Mouse (Mus musculus) erythroblast, adult 5-6 weeks (primary cell): ENCODE data around the gene Slc39a13. TPM values are rescaled to one million over a fixed set of nuclear protein-coding genes. Genes with fewer than 3 reads are reported as not detected.
"Not testable (repeated sequence)": the region's sequence is repeated elsewhere in the genome, so short reads cannot be mapped to it uniquely, and the experiment has no call there.

Experiments
- ATAC-seq: replicated peaks from 2 replicates; pipeline ENCODE4 v1.8.0; 2016; ENCODE audit warnings: moderate number of reproducible peaks, mild to moderate bottlenecking, moderate TSS enrichment, inconsistent platforms; ENCODE audit not compliant: poor library complexity, low FRiP score, severe bottlenecking
- total RNA-seq, 2 experiments: library from RNA; stranded (forward) in 1 of 2; stranded (reverse) in 1 of 2; fragments of 150-400 nt in 1 of 2; fragments of 200-764, 138-1000 nt in 1 of 2; gene quantifications; 2 replicates each; pipeline versions ENCODE4 v1.2.3 to v1.2.4; 2015 to 2017; ENCODE audit warnings: low replicate concordance in 2 of 2

Gene Slc39a13
- total RNA-seq, 2 experiments from 2014 or later: 4.2 TPM; not detected in 1

GRCm38 (mm10) chr2:91042651-91043398, 27.4 kb downstream of the Slc39a13 start:
- no peak for ATAC-seq

DNA sequence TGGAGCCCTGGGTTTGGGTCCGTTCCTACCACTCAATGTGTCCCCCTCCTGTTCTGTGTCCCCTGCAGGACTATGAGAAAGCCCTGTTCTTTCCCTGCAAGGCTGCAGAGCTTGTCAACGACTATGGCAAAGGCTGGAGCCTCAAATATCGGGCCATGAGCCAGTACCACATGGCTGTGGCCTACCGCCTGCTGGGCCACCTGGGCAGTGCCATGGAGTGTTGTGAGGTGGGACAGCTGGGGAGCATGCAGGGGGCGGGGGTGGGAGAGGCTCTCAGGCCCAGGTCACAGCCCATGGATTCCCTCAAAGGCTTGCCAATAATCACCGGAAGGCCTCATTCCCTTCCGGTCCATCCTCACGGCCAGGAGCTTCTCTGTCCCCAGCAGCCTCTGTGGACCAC, 28.4 kb downstream of the Slc39a13 start:
- ATAC-seq: no peak

DNA sequence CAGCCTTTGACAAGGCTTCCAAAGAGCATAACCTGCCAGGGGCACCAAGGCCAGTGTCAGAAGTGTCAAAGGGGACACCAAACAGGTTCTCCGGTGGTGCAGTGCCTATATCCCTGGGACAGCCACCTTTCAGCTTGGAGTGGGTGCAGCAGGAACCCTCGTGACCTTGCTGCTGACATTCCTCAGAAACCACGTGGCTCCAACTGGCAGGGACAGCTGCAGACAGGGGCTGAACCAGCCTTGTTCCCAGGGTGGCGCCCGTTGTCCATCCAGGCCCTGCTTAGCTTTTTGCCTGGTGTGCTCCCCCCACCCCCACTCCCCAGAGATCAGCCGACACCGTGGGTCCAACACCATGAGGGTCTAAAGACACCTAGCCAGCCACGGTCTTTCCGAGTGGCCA, 34.8 kb downstream of the Slc39a13 start, which contains the start of gene Rapsn:
TSS of gene Rapsn (plus strand) at position 236 of the 400 bp plus-strand sequence.
- ATAC-seq: no peak

- ATAC-seq: no peak
Measured at GRCm38 (mm10) chr2:91033000-91033399, 37.2 kb downstream of the Slc39a13 start.

DNA sequence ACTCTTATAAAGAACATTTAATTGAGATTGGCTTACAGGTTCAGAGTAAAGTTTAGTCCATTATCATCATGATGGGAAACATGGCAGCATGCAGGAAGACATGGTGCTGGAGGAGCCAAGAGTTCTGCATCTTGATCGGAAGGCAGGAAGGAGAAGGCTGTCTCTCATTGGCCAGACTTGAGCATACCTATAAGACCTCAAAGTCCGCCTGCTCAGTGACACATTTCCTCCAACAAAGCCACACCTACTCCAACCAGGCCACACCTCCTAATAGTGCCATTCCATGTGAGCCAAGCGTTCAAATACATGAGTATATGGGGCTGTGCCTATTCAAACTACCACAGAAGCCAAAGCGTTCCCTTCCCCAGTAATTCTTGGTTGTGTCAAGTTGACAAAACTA, 39.0 kb downstream of the Slc39a13 start:
- no peak for ATAC-seq

DNA sequence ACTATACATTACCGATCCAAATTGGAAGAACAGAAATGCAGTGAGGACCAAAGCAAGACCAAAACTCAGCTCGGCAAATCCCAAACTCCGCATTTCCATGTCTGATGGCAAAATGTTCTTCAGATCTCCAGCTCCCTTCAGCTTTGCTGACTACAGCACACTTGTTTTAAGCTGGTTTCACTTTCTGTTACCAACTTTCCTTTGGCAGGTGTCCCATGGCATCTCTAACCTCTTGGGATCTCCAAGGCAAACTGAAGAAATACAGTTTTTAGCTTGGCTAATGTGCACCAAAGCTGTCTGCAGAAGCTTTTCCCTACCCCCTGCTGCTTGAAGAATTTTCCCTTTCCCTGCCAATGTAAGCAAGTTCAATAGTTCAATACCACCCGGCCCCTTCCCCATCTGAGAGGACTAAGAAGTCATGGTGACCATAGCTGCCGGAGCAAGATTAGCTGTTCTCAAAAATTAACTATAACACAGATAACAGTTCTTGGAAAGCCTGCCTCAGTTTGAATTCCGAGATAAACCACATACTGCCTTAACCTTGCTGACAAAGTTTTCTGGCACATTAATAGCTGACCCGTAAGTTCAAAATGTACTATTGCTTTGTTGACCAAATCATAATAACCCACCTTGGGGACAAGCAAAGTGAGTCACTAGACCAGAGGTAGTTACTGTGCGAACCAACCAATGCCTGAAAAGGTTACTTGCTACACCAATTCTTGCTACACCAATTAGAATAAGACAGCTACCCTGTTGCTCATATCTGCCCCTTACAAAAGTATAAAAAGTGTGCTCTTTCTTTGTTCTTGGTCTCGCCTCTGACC, 42.6 kb downstream of the Slc39a13 start:
- peak; percentile 42; the same call in 1 of the 2 replicates for ATAC-seq

DNA sequence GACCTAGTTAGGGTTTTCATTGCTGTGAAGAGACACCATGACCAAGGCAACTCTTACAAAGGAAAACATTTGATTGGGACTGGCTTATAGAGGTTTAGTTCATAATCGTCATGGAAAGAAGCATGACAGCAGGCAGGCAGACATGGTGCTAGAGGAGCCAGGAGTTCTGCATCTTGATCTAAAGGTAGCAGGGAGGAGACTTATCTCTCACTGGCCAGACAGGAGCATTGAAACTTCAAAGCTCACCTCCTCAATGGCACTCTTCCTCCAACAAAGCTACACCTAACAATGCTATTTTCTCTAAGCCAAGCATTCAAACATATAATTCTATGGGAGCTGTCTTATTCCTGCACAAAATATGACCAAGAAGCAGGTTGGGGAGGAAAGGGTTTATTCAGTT, 43.7 kb downstream of the Slc39a13 start:
- ATAC-seq: peak; percentile 76

GRCm38 (mm10) chr2:91025081-91025516, 45.1 kb downstream of the Slc39a13 start:
- ATAC-seq: no peak

DNA sequence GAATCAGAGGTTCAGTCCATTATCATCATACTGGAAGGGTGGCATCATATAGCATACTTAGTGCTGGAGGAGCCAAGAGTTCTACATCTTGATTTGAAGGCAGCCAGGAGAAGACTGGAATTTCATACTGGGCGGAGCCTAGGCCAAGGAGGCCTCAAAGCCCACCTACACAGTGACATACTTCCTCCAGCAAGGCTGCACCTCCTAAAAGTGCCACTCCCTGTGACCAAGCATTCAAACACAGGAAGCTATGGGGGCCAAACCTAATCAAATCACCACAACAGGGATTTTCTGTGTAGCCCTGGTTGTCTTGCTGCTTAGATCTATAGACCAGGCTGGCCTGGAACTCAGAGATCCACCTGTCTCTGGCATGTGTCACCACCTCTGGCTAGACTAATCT, 46.3 kb downstream of the Slc39a13 start:
- ATAC-seq: no peak

DNA sequence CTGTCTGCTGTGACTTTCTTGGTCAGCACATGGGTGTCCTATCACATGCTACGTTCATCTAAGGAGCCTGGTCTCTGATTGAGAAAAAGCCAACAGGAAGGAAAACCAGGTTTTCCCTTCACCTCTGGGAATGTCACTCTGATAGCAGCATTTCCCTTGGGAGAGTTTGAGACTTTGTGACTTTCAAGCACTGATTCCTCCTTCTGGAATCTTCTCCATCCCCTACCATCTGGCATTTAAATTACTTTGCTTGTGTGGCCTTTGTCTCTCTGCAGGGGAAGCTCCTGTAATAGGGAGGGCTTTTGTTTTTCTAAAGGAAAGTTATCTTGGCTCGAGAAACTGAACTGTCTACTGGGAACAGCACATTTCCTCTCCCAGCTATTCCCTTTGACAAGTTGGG, 47.1 kb downstream of the Slc39a13 start:
- ATAC-seq: no peak

- not testable (repeated sequence) for ATAC-seq
Measured at GRCm38 (mm10) chr2:91022266-91022665, 48.0 kb downstream of the Slc39a13 start.

DNA sequence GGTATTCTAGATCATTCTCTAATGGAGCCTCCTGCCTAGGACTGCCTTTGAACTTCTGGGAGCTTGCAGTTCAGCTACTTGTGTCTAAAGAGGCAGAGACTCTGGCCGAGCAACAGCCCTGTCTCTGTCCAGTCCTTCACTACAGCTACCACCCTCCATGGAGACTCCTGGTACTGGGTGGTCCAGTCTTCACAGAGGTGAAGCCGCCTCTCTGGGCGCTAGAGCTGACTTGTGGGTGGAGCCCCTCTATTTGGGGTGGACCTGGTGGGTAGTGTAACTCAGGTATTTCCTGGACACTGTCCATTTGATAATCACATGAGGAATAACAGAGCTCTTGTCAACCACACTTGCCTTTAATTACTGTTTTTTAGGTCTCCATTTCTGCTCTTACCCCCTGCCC, 50.3 kb downstream of the Slc39a13 start:
- ATAC-seq: no peak

GRCm38 (mm10) chr2:91018061-91018788, 52.0 kb downstream of the Slc39a13 start:
- ATAC-seq: no peak

DNA sequence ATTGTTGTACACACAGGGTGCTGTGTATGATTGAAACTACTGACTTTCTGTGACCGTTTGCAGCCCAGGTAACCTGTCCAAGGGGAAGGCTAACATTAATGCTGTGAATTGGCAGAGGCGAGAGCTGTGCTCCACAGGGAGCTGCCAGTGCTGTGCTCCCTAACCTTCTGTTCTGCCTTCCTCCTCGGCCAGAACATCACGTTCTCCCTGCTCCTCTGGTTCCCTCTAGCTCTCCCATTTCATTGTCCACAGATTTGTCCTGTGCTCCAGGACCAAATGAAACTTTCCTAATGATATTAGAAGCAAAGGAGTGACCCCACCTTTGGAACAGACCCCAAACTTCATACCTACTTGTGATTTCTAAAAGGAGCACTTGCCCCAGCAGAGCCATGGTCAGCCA, 54.8 kb downstream of the Slc39a13 start:
- no peak for ATAC-seq

DNA sequence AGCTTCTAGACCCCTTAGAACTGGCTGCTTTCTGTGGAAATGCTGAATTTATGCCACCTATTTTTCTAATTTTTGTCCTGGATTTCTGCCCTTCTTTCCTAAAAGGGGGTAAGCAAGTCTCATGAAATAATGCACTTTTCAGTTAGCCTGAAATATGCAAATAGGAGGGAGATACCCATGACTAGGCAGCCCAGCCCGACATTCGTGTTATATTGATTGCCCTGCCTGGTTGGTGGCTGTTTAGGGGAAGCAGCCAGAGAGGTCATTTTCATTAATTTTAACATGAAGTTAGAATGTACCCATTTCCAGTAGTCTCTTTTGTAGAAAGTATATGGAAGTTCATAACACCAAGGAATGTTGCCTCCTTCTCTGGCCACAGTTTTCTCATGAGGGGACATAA, 56.3 kb downstream of the Slc39a13 start:
- no peak for ATAC-seq

Other genes with a start within 250 kb of the Slc39a13 start
- 61.7 and 91.3 TPM in 2 replicates for gene Mtch2, start 223.3 kb downstream of the Slc39a13 start, total RNA-seq (2015; ENCODE audit: low replicate concordance)
- 37.2 and 37.7 TPM in 2 replicates for gene Mtch2, start 223.3 kb downstream of the Slc39a13 start, total RNA-seq (2017; ENCODE audit: low replicate concordance)
- not detected in 2 replicates for gene C1qtnf4, start 184.6 kb downstream of the Slc39a13 start, total RNA-seq (2015; ENCODE audit: low replicate concordance)
- gene C1qtnf4, start 184.6 kb downstream of the Slc39a13 start, total RNA-seq (2017; ENCODE audit: low replicate concordance): not detected in 2 replicates
- 1.7 and 5.8 TPM in 2 replicates for gene Kbtbd4, start 165.7 kb downstream of the Slc39a13 start, total RNA-seq (2015; ENCODE audit: low replicate concordance)
- 2.8 TPM in 2 replicates for gene Kbtbd4, start 165.7 kb downstream of the Slc39a13 start, total RNA-seq (2017; ENCODE audit: low replicate concordance)
- gene Ndufs3, start 165.6 kb downstream of the Slc39a13 start, total RNA-seq (2015; ENCODE audit: low replicate concordance): 36.2 and 37.3 TPM in 2 replicates
- 28.0 and 29.0 TPM in 2 replicates for gene Ndufs3, start 165.6 kb downstream of the Slc39a13 start, total RNA-seq (2017; ENCODE audit: low replicate concordance)
- 23.8 and 25.4 TPM in 2 replicates for gene Celf1, start 130.0 kb downstream of the Slc39a13 start, total RNA-seq (2015; ENCODE audit: low replicate concordance)
- 31.9 and 38.8 TPM in 2 replicates for gene Celf1, start 130.0 kb downstream of the Slc39a13 start, total RNA-seq (2017; ENCODE audit: low replicate concordance)
- not detected in 2 replicates for gene Rapsn, start 34.8 kb downstream of the Slc39a13 start, total RNA-seq (2015; ENCODE audit: low replicate concordance)
- gene Rapsn, start 34.8 kb downstream of the Slc39a13 start, total RNA-seq (2017; ENCODE audit: low replicate concordance): not detected in 2 replicates
- 24.8 and 40.8 TPM in 2 replicates for gene Psmc3, start 16.4 kb downstream of the Slc39a13 start, total RNA-seq (2015; ENCODE audit: low replicate concordance)
- 76.4 and 132 TPM in 2 replicates for gene Psmc3, start 16.4 kb downstream of the Slc39a13 start, total RNA-seq (2017; ENCODE audit: low replicate concordance)
- gene Spi1, start 12.0 kb upstream of the Slc39a13 start, total RNA-seq (2015; ENCODE audit: low replicate concordance): 60.5 and 134 TPM in 2 replicates
- gene Spi1, start 12.0 kb upstream of the Slc39a13 start, total RNA-seq (2017; ENCODE audit: low replicate concordance): 21.6 and 48.5 TPM in 2 replicates
- 0.21 TPM in 1 of 2 replicates, not detected in the other for gene Mybpc3, start 47.7 kb upstream of the Slc39a13 start, total RNA-seq (2015; ENCODE audit: low replicate concordance)
- gene Mybpc3, start 47.7 kb upstream of the Slc39a13 start, total RNA-seq (2017; ENCODE audit: low replicate concordance): 0.56 TPM in 1 of 2 replicates, not detected in the other
- gene Madd, start 113.4 kb upstream of the Slc39a13 start, total RNA-seq (2015; ENCODE audit: low replicate concordance): 4.6 and 31.5 TPM in 2 replicates
- gene Madd, start 113.4 kb upstream of the Slc39a13 start, total RNA-seq (2017; ENCODE audit: low replicate concordance): 16.3 and 16.4 TPM in 2 replicates
- 1.3 TPM in 2 replicates for gene Nr1h3, start 132.4 kb upstream of the Slc39a13 start, total RNA-seq (2015; ENCODE audit: low replicate concordance)
- 0.34 and 6.4 TPM in 2 replicates for gene Nr1h3, start 132.4 kb upstream of the Slc39a13 start, total RNA-seq (2017; ENCODE audit: low replicate concordance)
- 0.77 and 6.9 TPM in 2 replicates for gene Acp2, start 132.5 kb upstream of the Slc39a13 start, total RNA-seq (2015; ENCODE audit: low replicate concordance)
- gene Acp2, start 132.5 kb upstream of the Slc39a13 start, total RNA-seq (2017; ENCODE audit: low replicate concordance): 3.2 and 4.5 TPM in 2 replicates
- gene Ddb2, start 166.6 kb upstream of the Slc39a13 start, total RNA-seq (2015; ENCODE audit: low replicate concordance): 1.3 and 2.5 TPM in 2 replicates
- 1.5 and 1.7 TPM in 2 replicates for gene Ddb2, start 166.6 kb upstream of the Slc39a13 start, total RNA-seq (2017; ENCODE audit: low replicate concordance)
- not detected in 2 replicates for gene Pacsin3, start 185.5 kb upstream of the Slc39a13 start, total RNA-seq (2015; ENCODE audit: low replicate concordance)
- not detected in 2 replicates for gene Pacsin3, start 185.5 kb upstream of the Slc39a13 start, total RNA-seq (2017; ENCODE audit: low replicate concordance)
- gene Arfgap2, start 194.6 kb upstream of the Slc39a13 start, total RNA-seq (2015; ENCODE audit: low replicate concordance): 11.3 and 23.1 TPM in 2 replicates
- gene Arfgap2, start 194.6 kb upstream of the Slc39a13 start, total RNA-seq (2017; ENCODE audit: low replicate concordance): 18.7 and 28.9 TPM in 2 replicates